Comparison of ENCODE assay signal across 8 mouse cellular contexts in genomic region chr7:38108260-38108632, GRCm38 (mm10). TPM values are rescaled to one million over a fixed set of nuclear protein-coding genes. Genes with fewer than 3 reads are reported as not detected.
A peak's percentile ranks its signal among the peaks of the same experiment; 100 is the strongest.
DNase-seq lines count a peak whose midpoint lies in the region; ATAC-seq and TF ChIP-seq lines count a peak whose summit lies in the region.

No protein-coding gene starts in this region.

- H3K36me3 ChIP-seq in forebrain, embryonic 15.5 days, result no peaks in the 10 kb centered on the region
- peaks cover 23% of the 10 kb centered on the region for H3K36me3 ChIP-seq in limb, embryonic 10.5 days
- H3K36me3 ChIP-seq in midbrain, embryonic 16.5 days (ENCODE audit: control insufficient read depth, insufficient read depth, low read length), result no peaks in the 10 kb centered on the region

- H3K4me3 ChIP-seq in cerebellum, adult 2 months (replicated peaks; ENCODE audit: insufficient read depth, low read depth, low read length), result peak overlapping the region; percentile 88
- H3K4me3 ChIP-seq in forebrain, embryonic 15.5 days, result peak overlapping the region; percentile 85
- peak overlapping the region; percentile 89 for H3K4me3 ChIP-seq in limb, embryonic 10.5 days
- peak overlapping the region; percentile 73 for H3K4me3 ChIP-seq in midbrain, embryonic 16.5 days (ENCODE audit: low read depth, low read length)

- peak overlapping the region; percentile 71 for H3K27ac ChIP-seq in cerebellum, adult 2 months (ENCODE audit: insufficient read depth, low read length)
- no peak overlapping the region for H3K27ac ChIP-seq in forebrain, embryonic 15.5 days (replicated peaks)
- H3K27ac ChIP-seq in limb, embryonic 10.5 days, result peak overlapping the region; percentile 94
- H3K27ac ChIP-seq in midbrain, embryonic 16.5 days (ENCODE audit: low read length), result no peak overlapping the region

- H3K9me3 ChIP-seq in forebrain, embryonic 15.5 days, result no peaks in the 10 kb centered on the region
- H3K9me3 ChIP-seq in limb, embryonic 10.5 days (replicated peaks), result no peaks in the 10 kb centered on the region
- no peaks in the 10 kb centered on the region for H3K9me3 ChIP-seq in midbrain, embryonic 16.5 days (replicated peaks; ENCODE audit: control insufficient read depth, low read length, poor library complexity, severe bottlenecking)

- DNase-seq in cerebellum, adult 2 months, result no peak
- DNase-seq in cerebellum, adult 9-10 months, result no peak
- no peak for DNase-seq in limb, embryonic 10.5 days (ENCODE audit: low spot score)
- no peak for DNase-seq in adipocyte (ENCODE audit: low spot score)

- peak overlapping the region; percentile 96 for H3K4me2 ChIP-seq in forebrain, embryonic 15.5 days (replicated peaks)
- H3K4me2 ChIP-seq in midbrain, embryonic 16.5 days (ENCODE audit: low read length), result peak overlapping the region; percentile 94

- no peak for TF ChIP-seq CTCF in cerebellum, adult 2 months (IDR thresholded peaks at IDR 0.05; ENCODE audit: borderline replicate concordance, insufficient read depth, low read depth, low read length)

- peak overlapping the region; percentile 52 for H3K9ac ChIP-seq in forebrain, embryonic 15.5 days (replicated peaks)
- peak overlapping the region; percentile 73 for H3K9ac ChIP-seq in midbrain, embryonic 16.5 days (ENCODE audit: low read depth, low read length)

- ATAC-seq in CD4-positive, CD25-positive, alpha-beta regulatory T cell, adult 4 months, result peak; percentile 28
- peak; percentile 7; the same call in 1 of the 2 replicates for ATAC-seq in forebrain, embryonic 15.5 days (replicated peaks)
- ATAC-seq in midbrain, embryonic 16.5 days, result no peak; the same call in 1 of the 2 replicates
- ATAC-seq in megakaryocyte-erythroid progenitor cell, adult 5-6 weeks (replicated peaks; ENCODE audit: low FRiP score, low TSS enrichment, poor library complexity, severe bottlenecking), result no peak; the same call in 1 of the 2 replicates

- peaks cover 3% of the 10 kb centered on the region; the same call in 1 of the 2 replicates for H3K4me1 ChIP-seq in cerebellum, adult 2 months (ENCODE audit: control insufficient read depth, insufficient read depth, low read length)
- H3K4me1 ChIP-seq in forebrain, embryonic 15.5 days, result peaks cover 12% of the 10 kb centered on the region
- peaks cover 64% of the 10 kb centered on the region for H3K4me1 ChIP-seq in limb, embryonic 10.5 days
- peaks cover 12% of the 10 kb centered on the region; the same call in 1 of the 2 replicates for H3K4me1 ChIP-seq in midbrain, embryonic 16.5 days (ENCODE audit: control insufficient read depth, insufficient read depth, low read length)

- TF ChIP-seq POLR2A in cerebellum, adult 2 months (IDR thresholded peaks at IDR 0.05; ENCODE audit: borderline replicate concordance, insufficient read depth, low read length), result no peak

- H3K27me3 ChIP-seq in cerebellum, adult 2 months (ENCODE audit: control insufficient read depth, insufficient read depth, low read length), result no peaks in the 10 kb centered on the region
- H3K27me3 ChIP-seq in forebrain, embryonic 15.5 days, result no peaks in the 10 kb centered on the region
- no peaks in the 10 kb centered on the region for H3K27me3 ChIP-seq in limb, embryonic 10.5 days (ENCODE audit: low read depth, poor library complexity, severe bottlenecking)
- H3K27me3 ChIP-seq in midbrain, embryonic 16.5 days (ENCODE audit: control insufficient read depth, insufficient read depth, low read depth, low read length), result peaks cover 3% of the 10 kb centered on the region; the same call in 1 of the 2 replicates

- 35% methylated on average over 10 of the region's 10 CpGs for WGBS in cerebellum, adult 2 months
- WGBS in forebrain, embryonic 15.5 days, result 38% methylated on average over 10 of the region's 10 CpGs
- WGBS in limb, embryonic 10.5 days, result 15% methylated on average over 10 of the region's 10 CpGs
- 34% methylated on average over 10 of the region's 10 CpGs for WGBS in midbrain, embryonic 16.5 days

RNA-seq across cellular contexts. Expression of gene Ccne1, which starts 0.9 kb away (rescaled TPM):
- 19.6 and 20.3 TPM in 2 replicates for polyA plus RNA-seq in cerebellum, adult 2 months (2012; rRNA removed)
- polyA plus RNA-seq in CD4-positive, CD25-positive, alpha-beta regulatory T cell, adult 4 months (2017; shearing (Covaris generic)), result 1 to 10 TPM; 3.3 to 3.5 TPM
- 13.9 and 16.4 TPM in 2 replicates for polyA plus RNA-seq in forebrain, embryonic 15.5 days (2015; fragmentation: Nextera tagmentation; extraction: Ambion mirVana)
- polyA plus RNA-seq in limb, embryonic 10.5 days (2016; fragmentation: Nextera tagmentation; extraction: Ambion mirVana), result 158 and 194 TPM in 2 replicates
- 9.6 and 13.2 TPM in 2 replicates for polyA plus RNA-seq in midbrain, embryonic 16.5 days (2015; fragmentation: Nextera tagmentation; extraction: Ambion mirVana)
- 111 and 130 TPM in 2 replicates for total RNA-seq in megakaryocyte-erythroid progenitor cell, adult 5-6 weeks (2014; fragmentation: Nextera tagmentation)
- 99.0 and 164 TPM in 2 replicates for total RNA-seq in megakaryocyte-erythroid progenitor cell, adult 5-6 weeks (2017)

Comparison
In these comparisons a context has a peak if more than half of its experiments do, and no peak if none do; other contexts are left out.
1. H3K27ac ChIP-seq: peak in cerebellum, adult 2 months (single experiment) and limb, embryonic 10.5 days (single experiment); none in forebrain, embryonic 15.5 days (single experiment) and midbrain, embryonic 16.5 days (single experiment).
2. ATAC-seq: peak in CD4-positive, CD25-positive, alpha-beta regulatory T cell, adult 4 months (single experiment) and forebrain, embryonic 15.5 days (single experiment); none in midbrain, embryonic 16.5 days (single experiment) and megakaryocyte-erythroid progenitor cell, adult 5-6 weeks (single experiment).
3. Peak in every context shown above with its lines, with median percentiles within 50 percentile points of each other: H3K4me3 ChIP-seq.